Mouse (Mus musculus): ENCODE measurements around the gene Sult2a6.

Sult2a6 gene

GRCm38 (mm10) chr7:14254770-14255169, at the start of gene Sult2a6:
TSS of gene Sult2a6 (minus strand) at chr7:14254870.
- no peak for DNase-seq (ENCODE audit: low spot score)

- DNase-seq (ENCODE audit: low spot score), result no peak
Measured at GRCm38 (mm10) chr7:14215231-14215630, 39.4 kb downstream of the Sult2a6 start.

- no peak for DNase-seq (ENCODE audit: low spot score)
Measured at GRCm38 (mm10) chr7:14203417-14203816, 51.3 kb downstream of the Sult2a6 start.

GRCm38 (mm10) chr7:14202487-14202886, 52.2 kb downstream of the Sult2a6 start:
- no peak for DNase-seq (ENCODE audit: low spot score)

Data from ovary, postnatal 10 days (tissue).